Mouse (Mus musculus) stomach, postnatal 0 days (tissue): Measurements from ENCODE around the gene Sytl1. TPM values are rescaled to one million over a fixed set of nuclear protein-coding genes. Genes with fewer than 3 reads are reported as not detected.

Experiments
- ATAC-seq: fragments of 200-750 bp; cut with Nextera tagmentation; 2 replicates; pipeline ENCODE4 v1.8.0; 2017; ENCODE audit not compliant: low FRiP score, low TSS enrichment
- DNase-seq: peaks from one replicate; pipeline ENCODE4 v3.0.0-alpha.2; 2016; ENCODE audit warnings: low spot score
- H3K27ac ChIP-seq: fragments of 300-500 bp; sonication (generic); replicated peaks from 2 replicates; pipeline ENCODE4 v1.5.1; 2014; ENCODE audit warnings: mild to moderate bottlenecking, control low read depth
- H3K27me3 ChIP-seq: fragments of 300-500 bp; sonication (generic); 2 replicates; pipeline ENCODE4 v1.6.1; 2014; ENCODE audit warnings: low read length; ENCODE audit not compliant: control insufficient read depth, insufficient read depth
- H3K36me3 ChIP-seq: fragments of 300-500 bp; sonication (generic); 2 replicates; pipeline ENCODE4 v1.6.1; 2014; ENCODE audit warnings: low read length, mixed read lengths; ENCODE audit not compliant: control insufficient read depth, insufficient read depth
- H3K4me1 ChIP-seq: fragments of 300-500 bp; sonication (generic); replicated peaks from 2 replicates; pipeline ENCODE4 v1.6.1; 2014; ENCODE audit warnings: antibody characterized with exemption; ENCODE audit not compliant: control insufficient read depth, insufficient read depth
- H3K4me2 ChIP-seq: fragments of 300-500 bp; sonication (generic); replicated peaks from 2 replicates; pipeline ENCODE4 v1.6.1; 2014; ENCODE audit warnings: low read depth, mild to moderate bottlenecking, control low read depth, moderate library complexity
- H3K4me3 ChIP-seq: fragments of 300-500 bp; sonication (generic); 2 replicates; pipeline ENCODE4 v1.5.1; 2014; ENCODE audit warnings: low read depth, low read length, control low read depth
- H3K9ac ChIP-seq: fragments of 300-500 bp; sonication (generic); 2 replicates; pipeline ENCODE4 v1.6.1; 2014; ENCODE audit warnings: mild to moderate bottlenecking, low read length, control low read depth, mixed read lengths
- H3K9me3 ChIP-seq: fragments of 300-500 bp; sonication (generic); 2 replicates; pipeline ENCODE4 v1.6.1; 2016; ENCODE audit warnings: low read length; ENCODE audit not compliant: control insufficient read depth
- CTCF ChIP-seq: IDR thresholded peaks from 2 replicates; pipeline ENCODE4 v1.5.1; 2016; ENCODE audit warnings: antibody characterized with exemption, low read depth, mild to moderate bottlenecking, moderate library complexity
- EP300 ChIP-seq: optimal IDR thresholded peaks from 2 replicates; pipeline ENCODE3; 2016; ENCODE audit warnings: antibody characterized with exemption
- WGBS: fragments of 180-500 bp; shearing (Covaris S2); extraction: QIAGEN DNeasy Blood & Tissue Kit; methylation state at CpG from one replicate; pipeline ENCODE4 v1.1.7; 2014; 5-methylcytosine and 5-hydroxymethylcytosine counted together
- polyA plus RNA-seq: library from polyadenylated mRNA; unstranded; fragments of >200 nt; fragmentation: Nextera tagmentation; extraction: Ambion mirVana; gene quantifications from 2 replicates; pipeline ENCODE4 v1.2.1, GENCODE M21; 2015

Sytl1 gene
- polyA plus RNA-seq, 1 experiment from 2014 or later, result 93.5 TPM

DNA sequence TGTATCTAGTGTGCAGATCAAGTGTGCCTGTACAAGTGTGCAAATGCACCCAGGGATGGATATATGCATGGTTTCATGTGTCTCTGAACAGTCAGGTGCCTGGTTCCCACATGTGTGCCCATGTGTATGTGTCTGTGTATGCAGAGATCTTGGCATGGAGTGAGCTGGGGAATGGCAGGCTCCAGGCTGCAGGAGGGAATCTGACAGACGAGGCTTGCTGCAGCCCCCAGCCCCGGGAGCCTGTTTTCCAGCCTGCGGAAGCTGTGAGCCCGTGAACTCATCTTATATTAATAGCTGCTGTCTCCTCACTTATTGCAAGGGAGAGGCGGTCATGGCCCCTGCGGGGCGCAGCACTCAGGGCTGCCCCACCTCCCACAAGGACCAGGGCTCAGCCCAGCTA lies 58.5 kb downstream of the Sytl1 start:
- Histone ChIP-seq H3K9ac (no peak overlapping the region), H3K4me1 (peaks cover 9% of the 10 kb centered on the region)

DNA sequence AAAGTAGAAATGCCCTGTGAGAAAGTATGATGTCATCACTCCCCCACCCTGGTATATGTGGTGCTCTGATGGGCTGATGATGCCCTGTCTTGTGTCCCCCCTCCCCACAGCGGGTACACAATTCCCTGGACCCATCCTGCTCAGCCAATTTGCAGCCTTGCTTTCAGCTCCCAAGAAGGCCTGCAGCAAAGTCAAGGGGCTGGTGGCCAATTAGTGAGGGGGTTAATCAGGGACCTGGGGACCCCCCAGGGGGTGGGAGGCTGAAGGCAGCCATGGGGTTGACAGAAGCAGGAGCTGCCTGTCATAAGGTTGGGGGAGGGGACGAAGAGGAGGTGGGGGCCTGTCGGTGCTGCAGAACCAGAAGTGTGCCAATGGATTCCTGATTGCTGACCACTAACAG lies 59.3 kb downstream of the Sytl1 start:
- ATAC-seq (no peak), DNase-seq (no peak)
- Histone ChIP-seq H3K4me1 (peaks cover 9% of the 10 kb centered on the region), H3K36me3 (no peaks in the 10 kb centered on the region), H3K27ac (no peak overlapping the region), H3K27me3 (no peaks in the 10 kb centered on the region), H3K4me2 (no peak overlapping the region), H3K9ac (no peak overlapping the region), H3K4me3 (no peak overlapping the region), H3K9me3 (no peaks in the 10 kb centered on the region)
- WGBS, result 63% methylated on average over 3 of the region's 3 CpGs
- TF ChIP-seq EP300, result no peak
- TF ChIP-seq CTCF, result no peak

More for the DNA sequence above, 58.5 kb downstream of the Sytl1 start:
- WGBS, result 33% methylated on average over 7 of the region's 7 CpGs
- H3K4me3 ChIP-seq, result no peak overlapping the region
- ATAC-seq (no peak), DNase-seq (no peak)
- H3K27ac ChIP-seq, result no peak overlapping the region; the same call in 1 of the 2 replicates
- H3K27me3 ChIP-seq, result no peaks in the 10 kb centered on the region
- TF ChIP-seq EP300 (no peak), CTCF (no peak)
- no peaks in the 10 kb centered on the region for H3K9me3 ChIP-seq
- H3K4me2 ChIP-seq, result no peak overlapping the region
- H3K36me3 ChIP-seq, result no peaks in the 10 kb centered on the region

Other genes starting within 250 kb of the Sytl1 start
- 71.4 and 84.2 TPM in 2 replicates for gene Wasf2, start 132.6 kb downstream of the Sytl1 start, polyA plus RNA-seq
- gene Cd164l2, start 51.0 kb downstream of the Sytl1 start, polyA plus RNA-seq, result 5.3 and 6.5 TPM in 2 replicates
- 0.11 and 0.19 TPM in 2 replicates for gene Gpr3, start 50.6 kb downstream of the Sytl1 start, polyA plus RNA-seq
- 17.6 and 21.5 TPM in 2 replicates for gene Map3k6, start 22.3 kb downstream of the Sytl1 start, polyA plus RNA-seq
- gene Tmem222, start 14.7 kb upstream of the Sytl1 start, polyA plus RNA-seq, result 51.4 and 53.9 TPM in 2 replicates
- 6.2 and 7.7 TPM in 2 replicates for gene Wdtc1, start 90.4 kb upstream of the Sytl1 start, polyA plus RNA-seq
- 6.0 and 7.1 TPM in 2 replicates for gene Slc9a1, start 106.6 kb upstream of the Sytl1 start, polyA plus RNA-seq
- 34.0 and 35.3 TPM in 2 replicates for gene Tent5b, start 217.0 kb upstream of the Sytl1 start, polyA plus RNA-seq
- gene Trnp1, start 235.4 kb upstream of the Sytl1 start, polyA plus RNA-seq, result 4.0 and 4.4 TPM in 2 replicates